Mouse (Mus musculus): ENCODE measurements around the gene Laptm4a. TPM values are rescaled to one million over a fixed set of nuclear protein-coding genes. Genes with fewer than 3 reads are reported as not detected.

Laptm4a gene
- polyA plus RNA-seq (2012): 18.2 and 20.8 TPM in 2 replicates

DNA sequence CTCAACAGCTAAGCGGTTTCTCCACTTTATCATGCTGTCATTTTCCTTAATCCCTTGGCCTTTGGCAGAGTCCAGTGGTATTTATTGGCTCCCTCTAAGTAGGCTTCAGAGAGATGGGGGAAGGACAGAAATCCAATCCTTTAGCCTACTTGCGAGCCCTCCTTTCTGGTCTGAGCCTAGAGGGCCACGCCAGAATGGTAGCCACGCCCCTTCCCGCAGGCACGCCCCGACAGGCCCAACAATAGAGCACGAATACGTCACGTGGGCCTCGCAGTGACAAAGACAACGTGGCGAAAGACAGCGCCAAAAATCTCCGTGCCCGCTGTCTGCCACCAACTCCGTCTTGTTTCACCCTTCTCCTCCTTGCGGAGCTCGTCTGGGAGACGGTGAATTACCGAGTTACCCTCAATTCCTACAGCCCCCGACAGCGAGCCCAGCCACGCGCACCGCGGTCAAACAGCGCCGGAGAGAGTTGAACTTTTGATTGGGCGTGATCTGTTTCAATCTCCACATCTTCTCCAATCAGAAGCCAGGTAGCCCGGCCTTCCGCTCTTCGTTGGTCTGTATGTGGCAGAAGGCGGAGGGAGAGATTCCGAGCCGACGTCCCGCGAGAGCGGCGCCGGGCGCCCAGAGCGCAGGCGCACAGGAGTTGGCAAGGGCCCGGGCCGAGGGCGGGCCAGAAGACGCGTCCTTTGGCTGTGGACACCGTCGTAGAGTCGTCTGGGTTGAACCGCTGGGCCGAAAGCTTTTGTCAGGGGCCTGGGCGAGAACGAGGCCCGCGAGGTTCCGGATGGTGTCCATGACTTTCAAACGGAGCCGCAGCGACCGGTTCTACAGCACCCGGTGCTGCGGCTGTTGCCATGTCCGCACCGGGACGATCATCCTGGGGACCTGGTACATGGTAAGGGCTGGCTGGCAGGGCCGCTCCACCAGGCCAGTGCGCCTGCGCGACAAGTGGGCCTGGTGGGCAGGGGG lies at the start of gene Laptm4a:
Gene Laptm4a, plus strand, starts transcription at position 271 of the 975 bp plus-strand sequence.

DNA sequence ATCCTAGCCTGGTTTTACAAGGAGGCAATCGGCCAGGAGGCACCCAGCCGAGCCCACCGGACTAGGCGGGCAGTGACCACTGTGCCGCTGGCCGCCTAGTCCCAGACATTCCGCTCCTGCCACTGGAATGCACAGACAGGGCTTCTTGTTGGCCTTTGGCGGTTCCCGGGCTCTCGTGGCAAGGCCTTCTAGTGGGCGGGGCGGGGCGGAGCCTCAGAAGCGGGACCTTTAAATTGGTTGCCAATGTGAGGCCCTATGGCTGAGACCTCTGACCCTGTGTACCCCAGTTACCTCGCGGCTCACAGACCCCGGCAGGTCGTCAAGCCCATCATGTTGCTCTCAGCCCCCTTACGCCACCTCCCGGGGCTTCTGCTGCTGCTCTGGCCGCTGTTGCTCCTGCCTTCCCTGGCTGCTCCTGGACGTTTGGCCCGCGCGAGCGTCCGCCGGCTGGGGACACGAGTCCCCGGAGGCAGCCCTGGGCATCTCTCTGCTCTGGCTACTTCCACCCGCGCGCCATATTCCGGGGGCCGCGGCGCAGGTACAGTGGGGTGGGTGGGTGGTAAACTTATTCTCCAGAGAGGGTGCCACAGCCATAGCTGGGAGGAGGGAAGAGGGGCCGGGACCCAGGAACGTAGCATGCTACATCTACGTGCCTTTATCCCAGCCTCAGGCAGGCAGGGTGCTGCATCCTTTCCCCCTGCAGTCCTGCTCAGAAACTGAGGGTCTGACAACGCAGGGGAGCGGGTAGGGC lies 26.4 kb downstream of the Laptm4a start, which contains the start of gene Matn3:
Gene Matn3, plus strand, starts transcription at position 216 of the 751 bp plus-strand sequence.

DNA sequence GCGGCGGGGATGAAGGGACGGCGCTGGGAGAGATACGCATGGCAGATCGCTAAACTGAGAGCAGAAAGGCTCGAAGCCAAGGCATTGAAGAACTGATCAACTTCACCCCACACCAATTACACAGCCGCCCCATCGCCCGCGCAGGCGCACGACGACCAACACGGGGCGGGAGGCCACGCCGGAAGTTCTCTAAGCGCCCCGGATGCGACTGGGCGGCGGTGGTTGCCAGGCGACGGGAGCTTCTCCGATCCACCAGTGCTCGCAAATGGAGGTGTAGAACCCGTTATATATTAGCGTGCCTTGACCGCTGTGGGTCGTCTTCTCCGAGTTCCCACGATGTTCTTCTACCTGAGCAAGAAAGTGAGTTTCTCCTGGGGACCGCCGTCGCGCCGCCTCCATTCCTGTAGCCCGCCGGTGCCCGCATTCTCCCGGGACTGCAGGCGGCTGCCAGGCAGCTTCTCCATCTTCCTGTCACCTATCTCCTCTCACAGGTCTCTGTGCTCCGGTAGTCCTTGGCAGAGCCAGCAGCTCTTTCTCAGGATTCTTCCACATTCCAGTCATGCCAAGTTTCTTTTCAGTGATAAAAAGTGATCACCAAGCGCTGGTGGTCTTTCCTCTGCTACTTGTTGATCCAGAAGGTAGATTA lies 52.5 kb downstream of the Laptm4a start, which contains the start of gene Wdr35:
Gene Wdr35, plus strand, starts transcription at position 73 of the 646 bp plus-strand sequence.

Other genes starting within 250 kb of the Laptm4a start
- 31.8 and 36.3 TPM in 2 replicates for gene Pum2, start 247.5 kb upstream of the Laptm4a start, polyA plus RNA-seq (2012)
- 10.0 and 15.0 TPM in 2 replicates for gene Sdc1, start 150.3 kb upstream of the Laptm4a start, polyA plus RNA-seq (2012)
- not detected in 2 replicates for gene Matn3, start 26.3 kb downstream of the Laptm4a start, polyA plus RNA-seq (2012)
- 0.06 and 0.15 TPM in 2 replicates for gene Wdr35, start 52.2 kb downstream of the Laptm4a start, polyA plus RNA-seq (2012)
- gene Ttc32, start 108.3 kb downstream of the Laptm4a start, polyA plus RNA-seq (2012): 28.4 and 37.4 TPM in 2 replicates